Mouse (Mus musculus): Measurements from ENCODE around the gene Tmtc2. TPM values are rescaled to one million over a fixed set of nuclear protein-coding genes. Genes with fewer than 3 reads are reported as not detected.

Gene Tmtc2
- polyA plus RNA-seq, 1 experiment: 16.7 TPM

- 60% methylated on average over 4 of the region's 4 CpGs for WGBS
- H3K27ac ChIP-seq (ENCODE audit: insufficient read depth, low read length): no peak overlapping the region
- no peak for TF ChIP-seq POLR2A (IDR thresholded peaks at IDR 0.05; ENCODE audit: borderline replicate concordance, insufficient read depth, low read length)
- TF ChIP-seq CTCF (IDR thresholded peaks at IDR 0.05; ENCODE audit: borderline replicate concordance, insufficient read depth, low read depth, low read length): no peak
- H3K27me3 ChIP-seq (ENCODE audit: control insufficient read depth, insufficient read depth, low read length): no peaks in the 10 kb centered on the region
- H3K4me3 ChIP-seq (replicated peaks; ENCODE audit: insufficient read depth, low read depth, low read length): no peak overlapping the region
- H3K4me1 ChIP-seq (ENCODE audit: control insufficient read depth, insufficient read depth, low read length): peaks cover 1% of the 10 kb centered on the region
- DNase-seq: no peak
Measured at GRCm38 (mm10) chr10:105492485-105492884, 81.8 kb downstream of the Tmtc2 start.

- 95% methylated on average over 4 of the region's 4 CpGs for WGBS
- DNase-seq: no peak
- peaks cover 2% of the 10 kb centered on the region for H3K4me1 ChIP-seq (ENCODE audit: control insufficient read depth, insufficient read depth, low read length)
- H3K27me3 ChIP-seq (ENCODE audit: control insufficient read depth, insufficient read depth, low read length): no peaks in the 10 kb centered on the region
- H3K27ac ChIP-seq (ENCODE audit: insufficient read depth, low read length): no peak overlapping the region
- no peak overlapping the region for H3K4me3 ChIP-seq (replicated peaks; ENCODE audit: insufficient read depth, low read depth, low read length)
- TF ChIP-seq CTCF (IDR thresholded peaks at IDR 0.05; ENCODE audit: borderline replicate concordance, insufficient read depth, low read depth, low read length) (no peak), POLR2A (IDR thresholded peaks at IDR 0.05; ENCODE audit: borderline replicate concordance, insufficient read depth, low read length) (no peak)
Measured at GRCm38 (mm10) chr10:105490748-105491147, 83.5 kb downstream of the Tmtc2 start.

GRCm38 (mm10) chr10:105489970-105490735, 84.1 kb downstream of the Tmtc2 start:
- WGBS: 69% methylated on average over 14 of the region's 14 CpGs
- DNase-seq: no peak
- H3K4me1 ChIP-seq (ENCODE audit: control insufficient read depth, insufficient read depth, low read length): peaks cover 2% of the 10 kb centered on the region
- no peak overlapping the region for H3K4me3 ChIP-seq (replicated peaks; ENCODE audit: insufficient read depth, low read depth, low read length)
- H3K27me3 ChIP-seq (ENCODE audit: control insufficient read depth, insufficient read depth, low read length): no peaks in the 10 kb centered on the region
- H3K27ac ChIP-seq (ENCODE audit: insufficient read depth, low read length): no peak overlapping the region
- TF ChIP-seq CTCF (IDR thresholded peaks at IDR 0.05; ENCODE audit: borderline replicate concordance, insufficient read depth, low read depth, low read length) (no peak), POLR2A (IDR thresholded peaks at IDR 0.05; ENCODE audit: borderline replicate concordance, insufficient read depth, low read length) (no peak)

GRCm38 (mm10) chr10:105486977-105487376, 87.3 kb downstream of the Tmtc2 start:
- peaks cover 5% of the 10 kb centered on the region for H3K4me1 ChIP-seq (ENCODE audit: control insufficient read depth, insufficient read depth, low read length)
- no peak for DNase-seq
- H3K27me3 ChIP-seq (ENCODE audit: control insufficient read depth, insufficient read depth, low read length): no peaks in the 10 kb centered on the region
- TF ChIP-seq CTCF (IDR thresholded peaks at IDR 0.05; ENCODE audit: borderline replicate concordance, insufficient read depth, low read depth, low read length): no peak
- TF ChIP-seq POLR2A (IDR thresholded peaks at IDR 0.05; ENCODE audit: borderline replicate concordance, insufficient read depth, low read length): no peak
- H3K4me3 ChIP-seq (replicated peaks; ENCODE audit: insufficient read depth, low read depth, low read length): no peak overlapping the region
- H3K27ac ChIP-seq (ENCODE audit: insufficient read depth, low read length): no peak overlapping the region
- WGBS: 28% methylated on average over 4 of the region's 4 CpGs

GRCm38 (mm10) chr10:105484355-105485094, 89.7 kb downstream of the Tmtc2 start:
- Histone ChIP-seq H3K27me3 (ENCODE audit: control insufficient read depth, insufficient read depth, low read length) (no peaks in the 10 kb centered on the region), H3K27ac (ENCODE audit: insufficient read depth, low read length) (no peak overlapping the region), H3K4me1 (ENCODE audit: control insufficient read depth, insufficient read depth, low read length) (peaks cover 7% of the 10 kb centered on the region; the same call in 1 of the 2 replicates), H3K4me3 (replicated peaks; ENCODE audit: insufficient read depth, low read depth, low read length) (no peak overlapping the region)
- WGBS: 91% methylated on average over 2 of the region's 2 CpGs
- DNase-seq: no peak
- TF ChIP-seq CTCF (IDR thresholded peaks at IDR 0.05; ENCODE audit: borderline replicate concordance, insufficient read depth, low read depth, low read length) (no peak), POLR2A (IDR thresholded peaks at IDR 0.05; ENCODE audit: borderline replicate concordance, insufficient read depth, low read length) (no peak)

GRCm38 (mm10) chr10:105479771-105480170, 94.5 kb downstream of the Tmtc2 start:
- no peak overlapping the region for H3K27ac ChIP-seq (ENCODE audit: insufficient read depth, low read length)
- H3K4me3 ChIP-seq (replicated peaks; ENCODE audit: insufficient read depth, low read depth, low read length): no peak overlapping the region
- H3K4me1 ChIP-seq (ENCODE audit: control insufficient read depth, insufficient read depth, low read length): peaks cover 12% of the 10 kb centered on the region; the same call in 1 of the 2 replicates
- TF ChIP-seq POLR2A (IDR thresholded peaks at IDR 0.05; ENCODE audit: borderline replicate concordance, insufficient read depth, low read length) (no peak), CTCF (IDR thresholded peaks at IDR 0.05; ENCODE audit: borderline replicate concordance, insufficient read depth, low read depth, low read length) (no peak)
- H3K27me3 ChIP-seq (ENCODE audit: control insufficient read depth, insufficient read depth, low read length): no peaks in the 10 kb centered on the region
- WGBS: 58% methylated on average over 11 of the region's 11 CpGs
- DNase-seq: no peak

GRCm38 (mm10) chr10:105477623-105478238, 96.5 kb downstream of the Tmtc2 start:
- Histone ChIP-seq H3K4me3 (replicated peaks; ENCODE audit: insufficient read depth, low read depth, low read length) (peak overlapping the region; percentile 39), H3K27ac (ENCODE audit: insufficient read depth, low read length) (no peak overlapping the region), H3K27me3 (ENCODE audit: control insufficient read depth, insufficient read depth, low read length) (no peaks in the 10 kb centered on the region), H3K4me1 (ENCODE audit: control insufficient read depth, insufficient read depth, low read length) (peaks cover 12% of the 10 kb centered on the region; the same call in 1 of the 2 replicates)
- DNase-seq: peak in 1 of 2 experiments; percentile 24
- TF ChIP-seq POLR2A (IDR thresholded peaks at IDR 0.05; ENCODE audit: borderline replicate concordance, insufficient read depth, low read length): no peak
- no peak for TF ChIP-seq CTCF (IDR thresholded peaks at IDR 0.05; ENCODE audit: borderline replicate concordance, insufficient read depth, low read depth, low read length)
- 38% methylated on average over 18 of the region's 18 CpGs for WGBS
